Mouse (Mus musculus) midbrain, embryonic 13.5 days (tissue): ENCODE data around the gene Arel1. TPM values are rescaled to one million over a fixed set of nuclear protein-coding genes. Genes with fewer than 3 reads are reported as not detected.

Experiments used
- polyA plus RNA-seq: library from polyadenylated mRNA; unstranded; fragments of >200 nt; fragmentation: Nextera tagmentation; extraction: Ambion mirVana; gene quantifications from 2 replicates; pipeline ENCODE4 v1.2.1, GENCODE M21; 2015

Arel1 gene
- polyA plus RNA-seq, 1 experiment from 2014 or later: 27.8 TPM

Other genes with a start within 250 kb of the Arel1 start
- gene Npc2, start 197.7 kb downstream of the Arel1 start, polyA plus RNA-seq: 78.8 and 87.8 TPM in 2 replicates
- gene Isca2, start 197.6 kb downstream of the Arel1 start, polyA plus RNA-seq: 160 and 167 TPM in 2 replicates
- 0.13 TPM in 1 of 2 replicates, not detected in the other for gene Ltbp2, start 94.4 kb downstream of the Arel1 start, polyA plus RNA-seq
- gene Fcf1, start within 50 bp of the Arel1 start, polyA plus RNA-seq: 128 and 130 TPM in 2 replicates
- 40.2 and 41.7 TPM in 2 replicates for gene Ylpm1, start 25.4 kb upstream of the Arel1 start, polyA plus RNA-seq
- gene Prox2, start 139.9 kb upstream of the Arel1 start, polyA plus RNA-seq: 1.8 and 2.8 TPM in 2 replicates
- 98.6 and 104 TPM in 2 replicates for gene Dlst, start 139.9 kb upstream of the Arel1 start, polyA plus RNA-seq
- 15.6 and 16.6 TPM in 2 replicates for gene Rps6kl1, start 180.4 kb upstream of the Arel1 start, polyA plus RNA-seq
- 5.7 and 6.3 TPM in 2 replicates for gene Pgf, start 206.9 kb upstream of the Arel1 start, polyA plus RNA-seq
- gene Eif2b2, start 248.6 kb upstream of the Arel1 start, polyA plus RNA-seq: 90.4 and 97.3 TPM in 2 replicates